Comparison of ENCODE assay signal across 19 mouse cellular contexts in genomic region chr6:31524647-31525046, GRCm38 (mm10). TPM values are rescaled to one million over a fixed set of nuclear protein-coding genes. Genes with fewer than 3 reads are reported as not detected.
DNase-seq lines count a peak whose midpoint lies in the region; ATAC-seq and TF ChIP-seq lines count a peak whose summit lies in the region.
"Had no signal": no experiment of that assay in that cellular context is flagged by ENCODE, and none has a peak within 500 bp of the region (broad histone marks: within the 10 kb centered on the region; RNA-seq: fewer than 3 reads in every experiment).

No protein-coding gene starts in this region.

- H3K9ac ChIP-seq in midbrain, embryonic 14.5 days (replicated peaks; ENCODE audit: low read length), result no peak overlapping the region
- H3K9ac ChIP-seq in midbrain, postnatal 0 days (replicated peaks; ENCODE audit: low read length, poor library complexity, severe bottlenecking), result no peak overlapping the region
- H3K9ac ChIP-seq: embryonic facial prominence, embryonic 13.5 days; embryonic facial prominence, embryonic 15.5 days; forebrain, embryonic 12.5 days had no signal

- H3K27ac ChIP-seq in midbrain, embryonic 14.5 days (replicated peaks; ENCODE audit: low read depth, low read length), result no peak overlapping the region
- H3K27ac ChIP-seq in midbrain, postnatal 0 days (ENCODE audit: low read depth, low read length), result no peak overlapping the region
- H3K27ac ChIP-seq: embryonic facial prominence, embryonic 13.5 days; embryonic facial prominence, embryonic 15.5 days; forebrain, embryonic 10.5 days; forebrain, embryonic 12.5 days had no signal

- H3K36me3 ChIP-seq in midbrain, embryonic 14.5 days (ENCODE audit: control insufficient read depth, insufficient read depth, low read length), result peaks cover 46% of the 10 kb centered on the region
- H3K36me3 ChIP-seq in midbrain, postnatal 0 days (ENCODE audit: insufficient read depth, low read length), result 0 out of 2 replicates have a peak, but pooled peaks cover 6% of the 10 kb centered on the region
- H3K36me3 ChIP-seq: embryonic facial prominence, embryonic 13.5 days; embryonic facial prominence, embryonic 15.5 days had no signal

- DNase-seq in heart, adult 11 months, result peak; percentile 90
- no peak for DNase-seq in heart, adult 8-10 months (ENCODE audit: low spot score)
- no peak for DNase-seq in midbrain, embryonic 14.5 days
- DNase-seq in midbrain, postnatal 0 days (ENCODE audit: low spot score), result no peak
- DNase-seq: adrenal gland, adult 2 months; adrenal gland, postnatal 10 days; adrenal gland, postnatal 25 days; cerebellum, adult 11 months; cerebellum, adult 18-20 months; cerebellum, adult 8-10 months; cerebellum, adult 9-11 months; cerebellum, postnatal 36 days; embryo, embryonic 11 days had no signal

- 89% methylated on average over 8 of the region's 8 CpGs for WGBS in midbrain, embryonic 14.5 days
- 91% methylated on average over 8 of the region's 8 CpGs for WGBS in midbrain, postnatal 0 days

- no peak for TF ChIP-seq CTCF in midbrain, postnatal 0 days (IDR thresholded peaks at IDR 0.05)

- no peak overlapping the region for H3K4me3 ChIP-seq in midbrain, embryonic 14.5 days (replicated peaks; ENCODE audit: low read depth, low read length)
- no peak overlapping the region for H3K4me3 ChIP-seq in midbrain, postnatal 0 days (ENCODE audit: low read depth, low read length)
- H3K4me3 ChIP-seq: embryonic facial prominence, embryonic 13.5 days; embryonic facial prominence, embryonic 15.5 days; erythroblast, embryonic 14.5 days; forebrain, embryonic 10.5 days; forebrain, embryonic 12.5 days had no signal

- no peaks in the 10 kb centered on the region for H3K27me3 ChIP-seq in midbrain, embryonic 14.5 days (ENCODE audit: control insufficient read depth, insufficient read depth, low read length)
- no peaks in the 10 kb centered on the region for H3K27me3 ChIP-seq in midbrain, postnatal 0 days (ENCODE audit: insufficient read depth, low read length)
- H3K27me3 ChIP-seq: embryonic facial prominence, embryonic 13.5 days; embryonic facial prominence, embryonic 15.5 days; forebrain, embryonic 12.5 days had no signal

- no peaks in the 10 kb centered on the region for H3K4me1 ChIP-seq in midbrain, embryonic 14.5 days (ENCODE audit: control insufficient read depth, insufficient read depth, low read length)
- H3K4me1 ChIP-seq in midbrain, postnatal 0 days (ENCODE audit: insufficient read depth, low read length), result peaks cover 5% of the 10 kb centered on the region; the same call in 1 of the 2 replicates
- H3K4me1 ChIP-seq: embryonic facial prominence, embryonic 15.5 days; forebrain, embryonic 10.5 days; forebrain, embryonic 12.5 days had no signal

- ATAC-seq in midbrain, embryonic 14.5 days (ENCODE audit: low FRiP score, low TSS enrichment), result peak; percentile 53; the same call in 1 of the 2 replicates
- ATAC-seq in midbrain, postnatal 0 days (ENCODE audit: low FRiP score), result no peak
- ATAC-seq: forebrain, embryonic 16.5 days had no signal

- no peaks in the 10 kb centered on the region for H3K9me3 ChIP-seq in midbrain, embryonic 14.5 days (ENCODE audit: control insufficient read depth, low read length)
- no peaks in the 10 kb centered on the region for H3K9me3 ChIP-seq in midbrain, postnatal 0 days (ENCODE audit: low read length)
- H3K9me3 ChIP-seq: embryonic facial prominence, embryonic 13.5 days; embryonic facial prominence, embryonic 15.5 days; forebrain, embryonic 10.5 days; forebrain, embryonic 12.5 days had no signal

- no peak overlapping the region for H3K4me2 ChIP-seq in midbrain, embryonic 14.5 days (ENCODE audit: low read length)
- H3K4me2 ChIP-seq in midbrain, postnatal 0 days (ENCODE audit: low read depth, low read length, poor library complexity, severe bottlenecking), result no peak overlapping the region
- H3K4me2 ChIP-seq: embryonic facial prominence, embryonic 13.5 days; embryonic facial prominence, embryonic 15.5 days; forebrain, embryonic 12.5 days had no signal

RNA-seq across cellular contexts. Expression of gene Podxl, which starts 39.1 kb away (rescaled TPM):
- total RNA-seq in heart, adult 8-10 months (2022), result 10 to 100 TPM; 75.2 to 81.7 (median 75.7) TPM
- polyA plus RNA-seq in midbrain, embryonic 14.5 days (2014; fragmentation: Nextera tagmentation; extraction: Ambion mirVana), result 6.7 and 10.3 TPM in 2 replicates
- 15.1 and 16.3 TPM in 2 replicates for total RNA-seq in midbrain, postnatal 0 days (2014; rRNA removed)
- 5.7 and 6.0 TPM in 2 replicates for polyA plus RNA-seq in midbrain, postnatal 0 days (2015; fragmentation: Nextera tagmentation; extraction: Ambion mirVana)
